19 mouse cellular contexts compared by ENCODE assay signal in the genomic region with DNA sequence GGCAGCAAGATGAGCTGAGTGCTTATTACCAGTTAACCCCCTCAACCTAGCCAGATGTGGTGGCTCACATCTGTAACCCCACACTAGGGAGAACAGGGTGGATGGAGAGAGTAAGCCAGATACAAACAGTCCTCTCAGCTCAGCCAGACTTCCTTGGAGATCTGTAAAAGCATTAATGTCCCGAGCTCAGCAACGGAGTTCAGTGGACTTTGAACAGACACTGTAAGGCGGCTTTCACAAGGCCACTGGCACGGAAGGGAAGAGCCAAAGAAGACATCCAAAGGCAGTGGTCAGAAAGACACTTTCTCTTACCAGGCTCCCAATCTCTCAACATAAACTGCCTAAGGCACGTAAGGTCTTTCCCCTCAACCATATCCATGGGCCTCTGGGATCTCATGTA.
DNase-seq lines count a peak whose midpoint lies in the region; ATAC-seq and TF ChIP-seq lines count a peak whose summit lies in the region.
"Had no signal": no experiment of that assay in that cellular context is flagged by ENCODE, and none has a peak within 500 bp of the region (broad histone marks: within the 10 kb centered on the region; RNA-seq: fewer than 3 reads in every experiment).

No protein-coding gene starts in this region.

- peak; percentile 38 for DNase-seq in kidney, adult 11 months
- DNase-seq in kidney, postnatal 4 days = no peak
- peak; percentile 71 for DNase-seq in kidney, adult 9 months
- no peak for DNase-seq in kidney, postnatal 10 days
- DNase-seq in kidney, postnatal 25 days = peak; percentile 46 to 61
- no peak for DNase-seq in stomach, postnatal 0 days (ENCODE audit: low spot score)
- DNase-seq in ovary, postnatal 14 days (ENCODE audit: low spot score) = no peak
- no peak for DNase-seq in right cerebral cortex, postnatal 10 days (ENCODE audit: low spot score in 2 of 2)
- DNase-seq: adrenal gland, postnatal 14 days; cerebellum, adult 11-12 months; cerebellum, adult 9-10 months; cerebellum, postnatal 25 days; gastrocnemius, postnatal 10 days; heart, postnatal 36 days had no signal

- no peaks in the 10 kb centered on the region for H3K27me3 ChIP-seq in stomach, postnatal 0 days (ENCODE audit: control insufficient read depth, insufficient read depth, low read length)
- H3K27me3 ChIP-seq: embryonic facial prominence, embryonic 12.5 days; forebrain, embryonic 12.5 days; heart, embryonic 13.5 days; Patski had no signal

- H3K4me1 ChIP-seq in stomach, postnatal 0 days (replicated peaks; ENCODE audit: control insufficient read depth, insufficient read depth) = no peaks in the 10 kb centered on the region
- H3K4me1 ChIP-seq: embryonic facial prominence, embryonic 12.5 days; forebrain, embryonic 12.5 days; heart, embryonic 13.5 days had no signal

- WGBS in stomach, postnatal 0 days = 68% methylated on average over 5 of the region's 5 CpGs

- no peak overlapping the region for H3K4me3 ChIP-seq in stomach, postnatal 0 days (ENCODE audit: low read depth, low read length)
- H3K4me3 ChIP-seq: embryonic facial prominence, embryonic 12.5 days; forebrain, embryonic 12.5 days; heart, embryonic 13.5 days had no signal

- no peaks in the 10 kb centered on the region for H3K36me3 ChIP-seq in stomach, postnatal 0 days (ENCODE audit: control insufficient read depth, insufficient read depth, low read length)
- H3K36me3 ChIP-seq: embryonic facial prominence, embryonic 12.5 days; forebrain, embryonic 12.5 days; heart, embryonic 13.5 days had no signal

- TF ChIP-seq CTCF in stomach, postnatal 0 days (IDR thresholded peaks at IDR 0.05; ENCODE audit: low read depth) = no peak

- no peak for TF ChIP-seq EP300 in stomach, postnatal 0 days (optimal IDR thresholded peaks at IDR 0.05)

- H3K27ac ChIP-seq in stomach, postnatal 0 days (replicated peaks) = peak overlapping the region; percentile 35; the same call in 1 of the 2 replicates
- H3K27ac ChIP-seq: embryonic facial prominence, embryonic 12.5 days; forebrain, embryonic 12.5 days; heart, embryonic 13.5 days had no signal

- H3K9me3 ChIP-seq in stomach, postnatal 0 days (ENCODE audit: control insufficient read depth, low read length) = no peaks in the 10 kb centered on the region
- H3K9me3 ChIP-seq: embryonic facial prominence, embryonic 12.5 days; forebrain, embryonic 12.5 days; heart, embryonic 13.5 days had no signal

- no peak overlapping the region for H3K4me2 ChIP-seq in stomach, postnatal 0 days (replicated peaks; ENCODE audit: low read depth)
- H3K4me2 ChIP-seq: embryonic facial prominence, embryonic 12.5 days; forebrain, embryonic 12.5 days; heart, embryonic 13.5 days had no signal

- ATAC-seq in stomach, postnatal 0 days (ENCODE audit: low FRiP score, low TSS enrichment) = 0 out of 2 replicates have a peak, but pooled peaks have one; percentile 38
- ATAC-seq: forebrain, embryonic 16.5 days; Patski had no signal

- H3K9ac ChIP-seq in stomach, postnatal 0 days (ENCODE audit: low read length) = no peak overlapping the region
- H3K9ac ChIP-seq: embryonic facial prominence, embryonic 12.5 days; forebrain, embryonic 12.5 days; heart, embryonic 13.5 days had no signal

Comparison
In these comparisons a context has a peak if more than half of its experiments do, and no peak if none do; other contexts are left out.
1. DNase-seq: peak in kidney, adult 11 months (single experiment), kidney, adult 9 months (single experiment) and kidney, postnatal 25 days (2 of 2); none in kidney, postnatal 4 days (0 of 2), kidney, postnatal 10 days (single experiment), stomach, postnatal 0 days (single experiment), ovary, postnatal 14 days (single experiment) and right cerebral cortex, postnatal 10 days (0 of 2).